Mouse (Mus musculus) intestine, postnatal 0 days (tissue): ENCODE measurements around the gene C3ar1. TPM values are rescaled to one million over a fixed set of nuclear protein-coding genes. Genes with fewer than 3 reads are reported as not detected.

ENCODE experiments used
- ATAC-seq: fragments of 200-750 bp; cut with Nextera tagmentation; 2 replicates; pipeline ENCODE4 v1.8.0; 2017; ENCODE audit warnings: mild to moderate bottlenecking, moderate TSS enrichment, moderate library complexity
- H3K27ac ChIP-seq: fragments of 300-500 bp; sonication (generic); 2 replicates; pipeline ENCODE4 v1.5.1; 2014; ENCODE audit warnings: mild to moderate bottlenecking, low read depth, low read length, moderate library complexity
- H3K27me3 ChIP-seq: fragments of 300-500 bp; sonication (generic); replicated peaks from 2 replicates; pipeline ENCODE4 v1.6.1; 2014; ENCODE audit warnings: low read length, mixed read lengths; ENCODE audit not compliant: control insufficient read depth, insufficient read depth
- H3K36me3 ChIP-seq: fragments of 300-500 bp; sonication (generic); 2 replicates; pipeline ENCODE4 v1.6.1; 2014; ENCODE audit warnings: mild to moderate bottlenecking, moderate library complexity; ENCODE audit not compliant: control insufficient read depth, insufficient read depth
- H3K4me1 ChIP-seq: fragments of 300-500 bp; sonication (generic); replicated peaks from 2 replicates; pipeline ENCODE4 v1.6.1; 2014; ENCODE audit warnings: antibody characterized with exemption, low read length, mixed read lengths; ENCODE audit not compliant: control insufficient read depth, insufficient read depth
- H3K4me2 ChIP-seq: fragments of 300-500 bp; sonication (generic); replicated peaks from 2 replicates; pipeline ENCODE4 v1.6.1; 2014; ENCODE audit warnings: low read depth, mild to moderate bottlenecking, moderate library complexity
- H3K4me3 ChIP-seq: fragments of 300-500 bp; sonication (generic); 2 replicates; pipeline ENCODE4 v1.5.1; 2014; ENCODE audit warnings: low read depth, low read length
- H3K9ac ChIP-seq: fragments of 300-500 bp; sonication (generic); 2 replicates; pipeline ENCODE4 v1.6.1; 2014; ENCODE audit warnings: mild to moderate bottlenecking, low read depth, low read length
- H3K9me3 ChIP-seq: fragments of 300-500 bp; sonication (generic); 2 replicates; pipeline ENCODE4 v1.6.1; 2016; ENCODE audit warnings: mixed run types; ENCODE audit not compliant: control insufficient read depth
- CTCF ChIP-seq: sonication (generic); IDR thresholded peaks from 2 replicates; pipeline ENCODE4 v1.5.1; 2016; ENCODE audit warnings: low read depth, mild to moderate bottlenecking, control low read depth, antibody characterized with exemption, moderate library complexity
- WGBS: fragments of 180-500 bp; shearing (Covaris S2); extraction: QIAGEN DNeasy Blood & Tissue Kit; methylation state at CpG from one replicate; pipeline ENCODE4 v1.1.7; 2014; 5-methylcytosine and 5-hydroxymethylcytosine counted together
- polyA plus RNA-seq: library from polyadenylated mRNA; unstranded; fragments of >200 nt; fragmentation: Nextera tagmentation; extraction: Ambion mirVana; gene quantifications from 2 replicates; pipeline ENCODE4 v1.2.1, GENCODE M21; 2015

Gene C3ar1
- polyA plus RNA-seq, 1 experiment from 2014 or later: 2.2 TPM

GRCm38 (mm10) chr6:122862871-122863270 is 6.9 kb upstream of the C3ar1 start:
- Histone ChIP-seq H3K27me3 (no peaks in the 10 kb centered on the region), H3K36me3 (no peaks in the 10 kb centered on the region), H3K27ac (no peak overlapping the region), H3K9me3 (peaks cover 6% of the 10 kb centered on the region; the same call in 1 of the 2 replicates), H3K4me2 (no peak overlapping the region), H3K4me1 (no peaks in the 10 kb centered on the region), H3K9ac (no peak overlapping the region), H3K4me3 (no peak overlapping the region)
- 80% methylated on average over 1 of the region's 1 CpGs for WGBS
- no peak for ATAC-seq
- no peak for TF ChIP-seq CTCF

- Histone ChIP-seq H3K27ac (no peak overlapping the region), H3K36me3 (no peaks in the 10 kb centered on the region), H3K9me3 (peaks cover 6% of the 10 kb centered on the region; the same call in 1 of the 2 replicates), H3K4me1 (no peaks in the 10 kb centered on the region), H3K9ac (no peak overlapping the region), H3K27me3 (no peaks in the 10 kb centered on the region), H3K4me2 (no peak overlapping the region), H3K4me3 (no peak overlapping the region)
- no peak for ATAC-seq
- WGBS: 62% methylated on average over 6 of the region's 6 CpGs
- peak; percentile 42 for TF ChIP-seq CTCF
Observed at GRCm38 (mm10) chr6:122862434-122862833, 6.5 kb upstream of the C3ar1 start.

- 68% methylated on average over 12 of the region's 12 CpGs for WGBS
- H3K9ac ChIP-seq: no peak overlapping the region
- H3K27ac ChIP-seq: no peak overlapping the region
- H3K4me3 ChIP-seq: no peak overlapping the region
- H3K27me3 ChIP-seq: no peaks in the 10 kb centered on the region
- no peaks in the 10 kb centered on the region for H3K36me3 ChIP-seq
- no peak for ATAC-seq
- no peak overlapping the region for H3K4me2 ChIP-seq
- TF ChIP-seq CTCF: no peak
- H3K4me1 ChIP-seq: no peaks in the 10 kb centered on the region; the same call in 1 of the 2 replicates
- H3K9me3 ChIP-seq: no peaks in the 10 kb centered on the region
Observed at GRCm38 (mm10) chr6:122854552-122854951, 1.4 kb downstream of the C3ar1 start.

GRCm38 (mm10) chr6:122852696-122853095 is 3.3 kb downstream of the C3ar1 start:
- Histone ChIP-seq H3K27ac (no peak overlapping the region), H3K9me3 (no peaks in the 10 kb centered on the region), H3K27me3 (no peaks in the 10 kb centered on the region), H3K9ac (no peak overlapping the region), H3K36me3 (no peaks in the 10 kb centered on the region), H3K4me2 (no peak overlapping the region), H3K4me3 (no peak overlapping the region), H3K4me1 (no peaks in the 10 kb centered on the region; the same call in 1 of the 2 replicates)
- ATAC-seq: no peak
- no peak for TF ChIP-seq CTCF
- 63% methylated on average over 2 of the region's 2 CpGs for WGBS

GRCm38 (mm10) chr6:122843759-122844158 is 12.2 kb downstream of the C3ar1 start:
- peaks cover 57% of the 10 kb centered on the region for H3K36me3 ChIP-seq
- no peak for TF ChIP-seq CTCF
- H3K27me3 ChIP-seq: no peaks in the 10 kb centered on the region
- no peak overlapping the region for H3K9ac ChIP-seq
- H3K9me3 ChIP-seq: no peaks in the 10 kb centered on the region
- 68% methylated on average over 6 of the region's 6 CpGs for WGBS
- H3K27ac ChIP-seq: no peak overlapping the region
- H3K4me2 ChIP-seq: no peak overlapping the region
- no peaks in the 10 kb centered on the region for H3K4me1 ChIP-seq
- H3K4me3 ChIP-seq: no peak overlapping the region
- ATAC-seq: no peak

GRCm38 (mm10) chr6:122837539-122837938 is 18.4 kb downstream of the C3ar1 start:
- Histone ChIP-seq H3K27ac (no peak overlapping the region), H3K36me3 (peaks cover 83% of the 10 kb centered on the region), H3K9me3 (no peaks in the 10 kb centered on the region), H3K4me2 (no peak overlapping the region), H3K4me3 (no peak overlapping the region), H3K9ac (no peak overlapping the region), H3K27me3 (no peaks in the 10 kb centered on the region), H3K4me1 (no peaks in the 10 kb centered on the region)
- TF ChIP-seq CTCF: no peak
- ATAC-seq: no peak
- 94% methylated on average over 5 of the region's 5 CpGs for WGBS

GRCm38 (mm10) chr6:122836974-122837373 is 19.0 kb downstream of the C3ar1 start:
- H3K9ac ChIP-seq: no peak overlapping the region
- TF ChIP-seq CTCF: peak; percentile 34
- no peak for ATAC-seq
- H3K27ac ChIP-seq: no peak overlapping the region
- 98% methylated on average over 3 of the region's 3 CpGs for WGBS
- H3K4me3 ChIP-seq: no peak overlapping the region
- no peaks in the 10 kb centered on the region for H3K9me3 ChIP-seq
- no peaks in the 10 kb centered on the region for H3K4me1 ChIP-seq
- no peak overlapping the region for H3K4me2 ChIP-seq
- no peaks in the 10 kb centered on the region for H3K27me3 ChIP-seq
- peaks cover 83% of the 10 kb centered on the region for H3K36me3 ChIP-seq
